Mouse (Mus musculus): Measurements from ENCODE around the gene Emc9. TPM values are rescaled to one million over a fixed set of nuclear protein-coding genes. Genes with fewer than 3 reads are reported as not detected.

The Emc9 gene
- total and polyA plus RNA-seq, 3 experiments: 54.2 to 61.1 (median 58.4) TPM

DNA sequence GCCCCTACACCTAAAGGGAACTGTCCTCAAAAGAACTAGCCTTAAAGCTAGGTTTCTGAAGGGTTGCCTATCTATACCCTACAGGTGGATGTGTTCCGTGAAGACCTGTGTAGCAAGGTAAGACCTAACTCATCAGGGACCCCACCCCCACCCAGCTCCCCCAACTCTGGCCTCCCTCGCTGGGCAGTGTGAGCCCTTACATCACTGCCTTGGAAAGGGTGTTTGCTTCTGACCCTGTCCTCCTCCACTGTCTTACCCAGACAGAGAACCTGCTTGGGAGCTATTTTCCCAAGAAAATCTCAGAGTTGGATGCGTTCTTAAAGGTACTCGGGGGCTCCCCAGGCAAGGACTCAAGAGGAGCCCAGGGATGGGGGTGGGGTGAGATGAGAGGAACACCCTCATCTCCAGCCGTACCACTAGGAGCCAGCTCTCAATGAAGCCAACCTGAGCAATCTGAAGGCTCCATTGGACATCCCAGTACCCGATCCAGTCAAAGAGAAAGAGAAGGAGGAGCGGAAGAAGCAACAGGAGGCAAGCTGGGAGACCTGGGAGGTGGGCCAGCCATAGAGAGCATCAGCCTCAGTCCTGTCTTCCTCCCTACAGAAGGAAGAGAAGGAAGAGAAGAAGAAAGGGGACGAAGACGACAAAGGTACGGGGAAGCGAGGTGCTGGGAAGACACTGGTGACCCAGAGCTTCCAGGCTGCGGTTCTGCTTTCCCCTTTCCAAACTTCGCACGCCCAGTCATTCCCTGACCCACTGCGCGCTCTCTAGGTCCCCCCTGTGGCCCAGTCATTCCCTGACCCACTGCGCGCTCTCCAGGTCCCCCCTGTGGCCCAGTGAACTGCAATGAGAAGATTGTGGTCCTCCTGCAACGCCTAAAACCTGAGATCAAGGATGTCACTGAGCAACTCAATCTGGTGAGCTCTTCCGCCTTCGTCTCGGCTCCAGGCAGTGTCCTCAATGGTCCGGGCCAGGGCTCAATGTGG lies 5.3 kb downstream of the Emc9 start:
- Histone ChIP-seq H3K9ac (ENCODE audit: low read depth, low read length) (no peak overlapping the region), H3K27me3 (ENCODE audit: control insufficient read depth, insufficient read depth, low read length) (no peaks in the 10 kb centered on the region), H3K4me3 (no peak overlapping the region), H3K36me3 (ENCODE audit: control insufficient read depth, insufficient read depth, low read length) (no peaks in the 10 kb centered on the region), H3K4me1 (ENCODE audit: control insufficient read depth, insufficient read depth, low read length) (peaks cover 3% of the 10 kb centered on the region; the same call in 1 of the 2 replicates), H3K27ac (no peak overlapping the region), H3K79me2 (replicated peaks; ENCODE audit: control insufficient read depth, insufficient read depth, low read length) (0 out of 2 replicates have a peak, but pooled peaks cover 4% of the 10 kb centered on the region)
- TF ChIP-seq POLR2A (IDR thresholded peaks at IDR 0.05; ENCODE audit: insufficient read depth, low read depth, low read length) (peak; percentile 33; the same call in 1 of the 2 replicates), CTCF (IDR thresholded peaks at IDR 0.05) (no peak)
- 85% methylated on average over 23 of the region's 23 CpGs for WGBS
- intact Hi-C loops (cut with DNase I): no loop called here
- no peak for DNase-seq

- TF ChIP-seq POLR2A (IDR thresholded peaks at IDR 0.05; ENCODE audit: insufficient read depth, low read depth, low read length) (no peak), CTCF (IDR thresholded peaks at IDR 0.05) (no peak), EP300 (IDR thresholded peaks at IDR 0.05; ENCODE audit: insufficient read depth, low read depth, low read length) (no peak)
- DNase-seq: peak in 1 of 2 experiments; percentile 73
- H3K79me2 ChIP-seq (replicated peaks; ENCODE audit: control insufficient read depth, insufficient read depth, low read length): 0 out of 2 replicates have a peak, but pooled peaks cover 4% of the 10 kb centered on the region
Observed at GRCm38 (mm10) chr14:55578668-55579269, 6.3 kb downstream of the Emc9 start.

GRCm38 (mm10) chr14:55577871-55578667 lies 7.0 kb downstream of the Emc9 start, which contains the start of gene Psme1:
Gene Psme1, plus strand, starts transcription at chr14:55578123.
- no peak for TF ChIP-seq CTCF (IDR thresholded peaks at IDR 0.05)
- TF ChIP-seq POLR2A (IDR thresholded peaks at IDR 0.05; ENCODE audit: insufficient read depth, low read depth, low read length): peak; percentile 84
- 0 out of 2 replicates have a peak, but pooled peaks have one; percentile 18 for TF ChIP-seq EP300 (IDR thresholded peaks at IDR 0.05; ENCODE audit: insufficient read depth, low read depth, low read length)
- DNase-seq: peak; percentile 86 to 90
- WGBS: under 1% methylated on average over 32 of the region's 32 CpGs
- peak within 1 kb of the TSS; percentile 98 for H3K4me3 ChIP-seq
- peaks cover 3% of the 10 kb centered on the region; the same call in 1 of the 2 replicates for H3K4me1 ChIP-seq (ENCODE audit: control insufficient read depth, insufficient read depth, low read length)
- 0 out of 2 replicates have a peak, but pooled peaks cover 4% of the 10 kb centered on the region for H3K79me2 ChIP-seq (replicated peaks; ENCODE audit: control insufficient read depth, insufficient read depth, low read length)
- peak within 1 kb of the TSS; percentile 95 for H3K9ac ChIP-seq (ENCODE audit: low read depth, low read length)
- no peaks in the 10 kb centered on the region for H3K36me3 ChIP-seq (ENCODE audit: control insufficient read depth, insufficient read depth, low read length)
- intact Hi-C loops (cut with DNase I): loop anchor here (1.0 kb wide), 1 partner anchor 18 kb away; the partner anchor contains the start of genes A730061H03Rik and Dcaf11
- H3K27me3 ChIP-seq (ENCODE audit: control insufficient read depth, insufficient read depth, low read length): no peaks in the 10 kb centered on the region
- H3K27ac ChIP-seq: peak within 1 kb of the TSS; percentile 94

More at GRCm38 (mm10) chr14:55578668-55579269, 6.3 kb downstream of the Emc9 start:
- peaks cover 3% of the 10 kb centered on the region; the same call in 1 of the 2 replicates for H3K4me1 ChIP-seq (ENCODE audit: control insufficient read depth, insufficient read depth, low read length)
- H3K27ac ChIP-seq: peak overlapping the region; percentile 94
- WGBS: 23% methylated on average over 6 of the region's 6 CpGs
- peak overlapping the region; percentile 95 for H3K9ac ChIP-seq (ENCODE audit: low read depth, low read length)
- no peaks in the 10 kb centered on the region for H3K27me3 ChIP-seq (ENCODE audit: control insufficient read depth, insufficient read depth, low read length)
- peak overlapping the region; percentile 98 for H3K4me3 ChIP-seq
- no peaks in the 10 kb centered on the region for H3K36me3 ChIP-seq (ENCODE audit: control insufficient read depth, insufficient read depth, low read length)
- intact Hi-C loops (cut with DNase I): loop anchor here (1.0 kb wide), 1 partner anchor 18 kb away; the partner anchor contains the start of genes A730061H03Rik and Dcaf11

DNA sequence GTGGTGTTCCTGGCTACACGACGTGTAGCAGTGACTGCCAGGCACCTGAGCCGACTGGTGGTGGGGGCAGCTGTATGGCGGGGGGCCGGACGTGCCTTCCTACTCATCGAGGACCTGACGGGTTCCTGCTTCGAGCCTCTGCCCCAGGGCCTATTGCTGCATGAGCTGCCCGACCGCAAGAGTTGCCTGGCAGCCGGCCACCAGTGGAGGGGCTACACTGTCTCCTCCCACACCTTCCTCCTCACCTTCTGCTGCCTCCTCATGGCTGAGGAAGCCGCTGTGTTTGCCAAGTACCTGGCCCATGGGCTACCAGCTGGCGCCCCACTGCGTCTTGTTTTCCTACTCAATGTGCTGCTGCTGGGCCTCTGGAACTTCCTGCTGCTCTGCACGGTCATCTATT lies 8.7 kb downstream of the Emc9 start:
- DNase-seq: peak in 1 of 2 experiments; percentile 45
- H3K79me2 ChIP-seq (replicated peaks; ENCODE audit: control insufficient read depth, insufficient read depth, low read length): 0 out of 2 replicates have a peak, but pooled peaks cover 4% of the 10 kb centered on the region
- no peaks in the 10 kb centered on the region for H3K36me3 ChIP-seq (ENCODE audit: control insufficient read depth, insufficient read depth, low read length)
- H3K4me1 ChIP-seq (ENCODE audit: control insufficient read depth, insufficient read depth, low read length): peaks cover 3% of the 10 kb centered on the region; the same call in 1 of the 2 replicates
- WGBS: 59% methylated on average over 16 of the region's 16 CpGs
- no peaks in the 10 kb centered on the region for H3K27me3 ChIP-seq (ENCODE audit: control insufficient read depth, insufficient read depth, low read length)
- intact Hi-C loops (cut with DNase I): no loop called here
- peak overlapping the region; percentile 68 for H3K9ac ChIP-seq (ENCODE audit: low read depth, low read length)
- H3K4me3 ChIP-seq: peak overlapping the region; percentile 25
- peak overlapping the region; percentile 92 for H3K27ac ChIP-seq
- TF ChIP-seq POLR2A (IDR thresholded peaks at IDR 0.05; ENCODE audit: insufficient read depth, low read depth, low read length) (no peak), CTCF (IDR thresholded peaks at IDR 0.05) (no peak), EP300 (IDR thresholded peaks at IDR 0.05; ENCODE audit: insufficient read depth, low read depth, low read length) (no peak)

DNA sequence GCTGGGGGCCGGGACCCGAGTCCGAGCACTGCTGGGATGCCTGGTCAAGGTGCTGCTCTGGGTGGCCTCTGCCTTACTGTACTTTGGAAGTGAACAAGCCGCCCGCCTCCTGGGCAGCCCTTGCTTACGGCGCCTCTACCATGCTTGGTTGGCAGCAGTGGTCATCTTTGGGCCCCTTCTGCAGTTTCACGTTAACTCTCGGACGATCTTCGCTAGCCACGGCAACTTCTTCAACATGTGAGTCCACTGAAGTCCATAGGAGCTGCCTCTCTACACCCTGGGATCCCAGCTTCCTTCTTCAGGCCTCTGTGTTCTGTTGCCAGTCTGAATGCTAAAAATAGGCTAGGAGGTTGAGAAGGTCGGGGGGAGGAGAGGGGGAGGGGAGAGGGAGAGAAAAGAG lies 9.4 kb downstream of the Emc9 start:
- DNase-seq: peak in 1 of 2 experiments; percentile 57
- TF ChIP-seq POLR2A (IDR thresholded peaks at IDR 0.05; ENCODE audit: insufficient read depth, low read depth, low read length): 0 out of 2 replicates have a peak, but pooled peaks have one; percentile 39
- TF ChIP-seq EP300 (IDR thresholded peaks at IDR 0.05; ENCODE audit: insufficient read depth, low read depth, low read length): no peak
- TF ChIP-seq CTCF (IDR thresholded peaks at IDR 0.05): no peak
- WGBS: 39% methylated on average over 13 of the region's 13 CpGs
- H3K9ac ChIP-seq (ENCODE audit: low read depth, low read length): peak overlapping the region; percentile 84
- no peaks in the 10 kb centered on the region for H3K27me3 ChIP-seq (ENCODE audit: control insufficient read depth, insufficient read depth, low read length)
- H3K4me3 ChIP-seq: peak overlapping the region; percentile 30; the same call in 1 of the 2 replicates
- intact Hi-C loops (cut with DNase I): no loop called here
- no peaks in the 10 kb centered on the region for H3K36me3 ChIP-seq (ENCODE audit: control insufficient read depth, insufficient read depth, low read length)
- 0 out of 2 replicates have a peak, but pooled peaks cover 4% of the 10 kb centered on the region for H3K79me2 ChIP-seq (replicated peaks; ENCODE audit: control insufficient read depth, insufficient read depth, low read length)
- H3K4me1 ChIP-seq (ENCODE audit: control insufficient read depth, insufficient read depth, low read length): peaks cover 3% of the 10 kb centered on the region; the same call in 1 of the 2 replicates
- peak overlapping the region; percentile 92 for H3K27ac ChIP-seq

All from heart, adult 2 months (tissue).